Mouse (Mus musculus): Measurements from ENCODE around the gene Exo1.

- TF ChIP-seq CTCF (IDR thresholded peaks at IDR 0.05; ENCODE audit: extremely low read depth, insufficient read depth, low read length) (no peak), POLR2A (IDR thresholded peaks at IDR 0.05; ENCODE audit: extremely low read depth, insufficient read depth, low read length) (no peak)
These were observed 9.7 kb upstream of the Exo1 start for GRCm38 (mm10) chr1:175870716-175871115.

Measured in cortical plate, adult 2 months (tissue).